Mouse (Mus musculus) ES-E14 (cell line): ENCODE measurements around the gene Mrps16. TPM values are rescaled to one million over a fixed set of nuclear protein-coding genes. Genes with fewer than 3 reads are reported as not detected.

Experiments used
- DNase-seq: peaks from one replicate; pipeline ENCODE4 v3.0.0-alpha.2; 2013; ENCODE audit warnings: low read depth, low spot score
- H3K27ac ChIP-seq: 2 replicates; pipeline ENCODE4 v1.5.1; 2012; ENCODE audit warnings: low read depth, mild to moderate bottlenecking, low read length, moderate library complexity, mixed read lengths; ENCODE audit not compliant: poor library complexity, insufficient read depth, severe bottlenecking
- H3K36me3 ChIP-seq: 2 replicates; pipeline ENCODE4 v1.6.1; 2012; ENCODE audit warnings: mild to moderate bottlenecking, low read length, moderate library complexity, mixed read lengths; ENCODE audit not compliant: control insufficient read depth, poor library complexity, insufficient read depth, severe bottlenecking
- H3K4me1 ChIP-seq, 2 experiments: fragments of 150-350 bp in 1 of 2; sonication (generic) in 1 of 2; 2 replicates each; pipeline ENCODE4 v1.6.1; 2012; ENCODE audit warnings: low read length in 2 of 2, mild to moderate bottlenecking in 1 of 2, mixed read lengths in 1 of 2; ENCODE audit not compliant: control insufficient read depth in 2 of 2, insufficient read depth in 2 of 2, poor library complexity in 1 of 2
- H3K4me3 ChIP-seq, 2 experiments: fragments of 150-350 bp in 1 of 2; sonication (generic) in 1 of 2; 2 replicates each; pipeline ENCODE4 v1.5.1; 2012; ENCODE audit warnings: low read length in 2 of 2, low read depth in 1 of 2, mild to moderate bottlenecking in 1 of 2, mixed read lengths in 1 of 2; ENCODE audit not compliant: insufficient read depth in 1 of 2, poor library complexity in 1 of 2, severe bottlenecking in 1 of 2
- H3K9ac ChIP-seq: 2 replicates; pipeline ENCODE4 v1.6.1; 2012; ENCODE audit warnings: low read depth, mild to moderate bottlenecking, low read length, mixed read lengths; ENCODE audit not compliant: poor library complexity, insufficient read depth, severe bottlenecking
- H3K9me3 ChIP-seq: fragments of 150-350 bp; sonication (generic); 2 replicates; pipeline ENCODE4 v1.6.1; 2012; ENCODE audit warnings: low read depth, mild to moderate bottlenecking, low read length; ENCODE audit not compliant: control insufficient read depth, insufficient read depth
- CHD2 ChIP-seq: IDR thresholded peaks from 2 replicates; pipeline ENCODE4 v1.6.1; 2014; ENCODE audit warnings: mild to moderate bottlenecking, low read depth, low read length, inconsistent platforms
- HCFC1 ChIP-seq: IDR thresholded peaks from 2 replicates; pipeline ENCODE4 v1.6.1; 2012; ENCODE audit warnings: low read length, inconsistent platforms, borderline replicate concordance; ENCODE audit not compliant: insufficient read depth
- MAFK ChIP-seq: IDR thresholded peaks from 2 replicates; pipeline ENCODE4 v1.6.1; 2014; ENCODE audit warnings: mild to moderate bottlenecking, low read depth, low read length, inconsistent platforms; ENCODE audit not compliant: insufficient read depth
- ZC3H11A ChIP-seq: IDR thresholded peaks from 2 replicates; pipeline ENCODE4 v1.6.1; 2012; ENCODE audit warnings: low read depth, mild to moderate bottlenecking, inconsistent platforms, low read length, borderline replicate concordance
- ZNF384 ChIP-seq: IDR thresholded peaks from 2 replicates; pipeline ENCODE4 v1.6.1; 2012; ENCODE audit warnings: low read depth, low read length, inconsistent platforms
- in situ Hi-C, 2 experiments: fragments of 600-800 bp; cut with MboI; formaldehyde crosslinking; loops; one replicate each; pipeline ENCODE4 v1.15.1; 2025; ENCODE audit warnings: low sequenced_read_pairs in 2 of 2, inconsistent platforms in 1 of 2; ENCODE audit not compliant: unreplicated experiment in 2 of 2
- total RNA-seq: library from RNA; depleted of rRNA; stranded (reverse); fragments of 300-350 nt; gene quantifications from 2 replicates; pipeline ENCODE4 v1.2.3, GENCODE M21; 2012

Mrps16 gene
- total RNA-seq, 1 experiment, result 96.3 TPM

- peak; percentile 89 for TF ChIP-seq HCFC1
- TF ChIP-seq CHD2, result peak; percentile 65; the same call in 1 of the 2 replicates
- 0 out of 2 replicates have a peak, but pooled peaks have one; percentile 3 for TF ChIP-seq ZC3H11A
- TF ChIP-seq ZNF384, result no peak
- TF ChIP-seq MAFK, result no peak
- H3K27ac ChIP-seq, result peak within 1 kb of the TSS; percentile 93
- no peaks in the 10 kb centered on the region; the same call in 1 of the 2 replicates for H3K9me3 ChIP-seq
- in situ Hi-C loops, result no loop called here
- H3K36me3 ChIP-seq, result peaks cover 8% of the 10 kb centered on the region
- H3K4me1 ChIP-seq, result peaks cover 0 to 3% of the 10 kb centered on the region in 2 experiments; a peak in 1 of 4 replicates
- peak; percentile 97 for DNase-seq
- peak within 1 kb of the TSS; percentile 99 for H3K9ac ChIP-seq
- H3K4me3 ChIP-seq, result peak within 1 kb of the TSS; percentile 85 to 97
Observed at GRCm38 (mm10) chr14:20347991-20348541, 45.4 kb downstream of the Mrps16 start, which contains the start of the genes Ecd and Fam149b. Ecd (minus strand) TSS chr14:20348121. Fam149b (plus strand) TSS chr14:20348162.

GRCm38 (mm10) chr14:20347441-20347990, 45.9 kb downstream of the Mrps16 start:
- Histone ChIP-seq H3K9ac (peak overlapping the region; percentile 99), H3K36me3 (peaks cover 4% of the 10 kb centered on the region), H3K4me1 (no peaks in the 10 kb centered on the region), H3K27ac (peak overlapping the region; percentile 81), H3K4me3 (peak overlapping the region; percentile 85 to 97), H3K9me3 (no peaks in the 10 kb centered on the region; the same call in 1 of the 2 replicates)
- in situ Hi-C loops, result no loop called here
- no peak for TF ChIP-seq CHD2
- TF ChIP-seq ZNF384, result no peak
- no peak for TF ChIP-seq ZC3H11A
- DNase-seq, result no peak

GRCm38 (mm10) chr14:20345885-20346284, 47.5 kb downstream of the Mrps16 start:
- Histone ChIP-seq H3K9me3 (no peaks in the 10 kb centered on the region; the same call in 1 of the 2 replicates), H3K9ac (no peak overlapping the region), H3K36me3 (peaks cover 2% of the 10 kb centered on the region), H3K4me3 (no peak overlapping the region), H3K27ac (no peak overlapping the region), H3K4me1 (no peaks in the 10 kb centered on the region)
- no peak for DNase-seq
- in situ Hi-C loops, result no loop called here
- TF ChIP-seq ZC3H11A (no peak), MAFK (no peak), ZNF384 (no peak), CHD2 (no peak), HCFC1 (no peak)

GRCm38 (mm10) chr14:20340866-20341265, 52.6 kb downstream of the Mrps16 start:
- H3K27ac ChIP-seq, result no peak overlapping the region
- in situ Hi-C loops, result no loop called here
- H3K9me3 ChIP-seq, result no peaks in the 10 kb centered on the region; the same call in 1 of the 2 replicates
- H3K4me1 ChIP-seq, result no peaks in the 10 kb centered on the region
- no peak for TF ChIP-seq CHD2
- TF ChIP-seq MAFK, result no peak
- TF ChIP-seq ZNF384, result no peak
- H3K9ac ChIP-seq, result no peak overlapping the region
- DNase-seq, result no peak
- peaks cover 14% of the 10 kb centered on the region for H3K36me3 ChIP-seq
- no peak overlapping the region for H3K4me3 ChIP-seq

- no peaks in the 10 kb centered on the region for H3K4me1 ChIP-seq
- in situ Hi-C loops, result no loop called here
- H3K9ac ChIP-seq, result no peak overlapping the region
- TF ChIP-seq CHD2 (no peak), ZC3H11A (no peak), ZNF384 (no peak), MAFK (no peak), HCFC1 (no peak)
- no peak overlapping the region for H3K4me3 ChIP-seq
- H3K27ac ChIP-seq, result no peak overlapping the region
- no peaks in the 10 kb centered on the region; the same call in 1 of the 2 replicates for H3K9me3 ChIP-seq
- peak; percentile 48 for DNase-seq
- H3K36me3 ChIP-seq, result peaks cover 17% of the 10 kb centered on the region
Observed at GRCm38 (mm10) chr14:20340149-20340548, 53.3 kb downstream of the Mrps16 start.
